Mouse (Mus musculus) heart, adult 8-10 months (tissue): ENCODE results near the gene Xrcc4. TPM values are rescaled to one million over a fixed set of nuclear protein-coding genes. Genes with fewer than 3 reads are reported as not detected.
A peak's percentile ranks its signal among the peaks of the same experiment; 100 is the strongest.
"Not testable (repeated sequence)": the region's sequence is repeated elsewhere in the genome, so short reads cannot be mapped to it uniquely, and the experiment has no call there.

Experiments used
- DNase-seq: peaks from one replicate; pipeline ENCODE4 v3.0.0; 2022; ENCODE audit warnings: low spot score
- total RNA-seq, 4 experiments: library from RNA; stranded (reverse); gene quantifications; 2 replicates each; pipeline ENCODE4 v1.2.4; 2022

Gene Xrcc4
- 10 to 100 TPM in 2 of 4 experiments, 1 to 10 TPM in 2; 7.7 to 17.3 (median 10.2) TPM for total RNA-seq

DNA sequence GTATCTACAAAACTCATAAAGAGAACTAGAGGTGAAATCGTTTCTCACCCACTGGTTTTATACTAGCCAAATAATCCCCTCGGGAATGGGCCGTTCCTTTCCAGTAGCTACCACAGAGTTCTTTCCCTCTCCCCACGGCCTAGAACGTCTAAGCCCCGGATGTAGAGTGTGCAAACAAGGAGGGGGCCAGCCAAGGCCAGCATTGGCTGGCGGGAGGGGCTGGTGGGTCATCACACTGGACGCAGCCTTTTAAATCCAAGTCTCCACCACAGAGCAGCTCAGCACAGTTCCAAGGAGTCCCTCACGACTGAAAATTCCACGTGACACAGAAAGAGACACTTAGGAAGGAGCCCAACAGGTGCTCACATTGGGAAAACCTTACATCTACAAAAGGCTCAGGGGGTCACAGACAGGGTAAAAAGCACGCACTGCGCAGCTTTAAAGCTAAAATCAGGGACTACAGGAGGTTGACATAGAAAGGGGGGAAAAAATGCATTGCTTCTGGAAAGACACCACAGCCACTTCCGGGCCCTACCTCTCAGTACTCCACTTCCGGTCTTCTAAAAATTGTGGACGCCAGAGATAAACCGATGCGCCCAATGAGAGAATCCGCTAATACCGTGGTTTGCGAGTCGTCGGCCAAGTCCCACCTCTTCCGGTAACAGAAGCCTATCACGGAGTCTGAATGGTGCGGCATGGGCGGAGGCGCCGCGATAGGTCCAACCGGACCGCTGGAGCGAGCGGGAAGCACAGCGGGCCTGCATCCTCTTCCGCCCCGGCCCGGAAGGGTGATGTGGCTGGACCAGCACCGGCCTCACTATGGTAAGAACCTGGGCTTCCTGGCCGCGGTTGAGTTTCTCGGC lies at the start of gene Xrcc4, which contains the start of gene Tmem167:
Gene Xrcc4, minus strand, starts transcription at position 647 of the 863 bp plus-strand sequence.
Gene Tmem167, plus strand, starts transcription at position 162 of the 863 bp plus-strand sequence.
- DNase-seq: peak; percentile 99

GRCm38 (mm10) chr13:90136156-90136910 lies 46.9 kb upstream of the Xrcc4 start:
- peak; percentile 12 for DNase-seq

DNA sequence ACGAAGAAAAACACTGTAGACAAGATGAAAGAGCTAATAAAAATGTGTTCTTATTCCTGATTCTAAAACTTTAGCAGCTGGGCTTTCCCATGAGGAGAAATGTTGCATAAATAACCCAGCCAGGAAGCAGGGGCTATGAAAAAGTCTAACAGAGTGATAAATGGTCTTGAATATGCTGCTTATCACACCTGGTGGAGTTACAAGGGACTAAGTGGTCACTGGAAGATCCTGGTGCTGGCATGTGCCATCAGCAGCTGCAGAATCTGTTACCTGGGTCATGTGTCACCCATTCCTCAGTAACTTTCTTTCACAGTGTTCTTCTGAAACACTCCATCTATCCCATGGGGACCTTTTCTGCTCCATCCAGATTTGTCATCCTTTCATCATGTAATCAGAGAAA lies 22.3 kb upstream of the Xrcc4 start:
- DNase-seq: no peak

DNA sequence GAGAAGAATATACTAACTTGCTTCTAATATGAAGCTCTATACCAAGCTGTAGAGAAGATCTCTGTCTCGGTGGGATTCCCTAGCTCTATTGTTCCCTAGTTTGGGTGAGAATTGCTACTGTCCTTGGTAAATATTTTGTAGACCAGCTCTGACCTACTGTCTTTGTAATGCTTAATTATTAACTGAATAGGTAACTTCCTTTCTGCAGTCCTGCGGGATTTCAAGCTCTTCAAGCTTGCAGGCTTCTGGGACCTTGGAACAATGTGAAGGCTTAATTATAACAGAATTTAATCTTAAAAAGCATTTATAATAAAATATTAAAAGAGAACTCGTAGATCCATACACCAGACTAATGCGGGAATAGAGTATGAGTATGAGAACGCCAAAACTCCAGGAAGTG lies 19.3 kb upstream of the Xrcc4 start:
- not testable (repeated sequence) for DNase-seq

GRCm38 (mm10) chr13:90106139-90106538 lies 16.7 kb upstream of the Xrcc4 start:
- no peak for DNase-seq

DNA sequence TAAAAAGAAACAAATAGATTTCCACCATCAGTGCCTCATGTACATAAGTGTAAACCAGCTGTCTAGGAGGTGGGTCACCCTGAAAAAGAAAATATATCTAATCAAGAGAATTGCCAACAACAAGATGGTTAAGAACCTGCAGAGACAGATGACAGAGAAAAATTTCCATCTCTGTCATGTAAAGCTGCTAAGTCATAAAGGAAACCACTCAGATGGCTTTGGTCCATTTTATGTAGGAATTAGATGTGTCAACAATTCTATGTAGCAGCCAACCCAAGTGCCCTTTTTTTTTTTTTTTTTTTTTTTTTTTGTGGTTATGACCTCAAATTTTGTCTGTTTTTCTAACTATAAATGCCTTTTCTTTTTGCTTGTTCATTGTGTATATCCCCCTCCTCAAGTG lies 12.1 kb upstream of the Xrcc4 start:
- no peak for DNase-seq

DNA sequence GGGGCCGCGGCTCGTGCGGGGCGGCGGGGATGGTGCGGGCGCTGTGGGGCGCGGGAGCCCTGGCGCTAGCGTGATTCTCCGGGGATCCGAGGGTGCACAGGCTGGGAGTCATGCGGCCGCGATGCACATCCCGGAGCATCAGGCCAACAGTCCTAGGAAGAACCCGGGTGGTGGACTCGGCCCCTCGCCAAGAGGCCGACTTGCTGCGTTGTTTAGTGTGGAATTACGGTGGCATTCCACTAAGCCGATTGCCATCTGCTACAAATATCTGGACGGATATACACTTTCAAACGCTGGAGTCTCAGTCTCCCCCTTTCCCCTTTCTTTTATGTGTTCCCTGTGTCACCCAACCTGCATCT lies 396 bp upstream of the Xrcc4 start:
- no peak for DNase-seq

GRCm38 (mm10) chr13:90061877-90062276 lies 27.5 kb downstream of the Xrcc4 start:
- no peak for DNase-seq

DNA sequence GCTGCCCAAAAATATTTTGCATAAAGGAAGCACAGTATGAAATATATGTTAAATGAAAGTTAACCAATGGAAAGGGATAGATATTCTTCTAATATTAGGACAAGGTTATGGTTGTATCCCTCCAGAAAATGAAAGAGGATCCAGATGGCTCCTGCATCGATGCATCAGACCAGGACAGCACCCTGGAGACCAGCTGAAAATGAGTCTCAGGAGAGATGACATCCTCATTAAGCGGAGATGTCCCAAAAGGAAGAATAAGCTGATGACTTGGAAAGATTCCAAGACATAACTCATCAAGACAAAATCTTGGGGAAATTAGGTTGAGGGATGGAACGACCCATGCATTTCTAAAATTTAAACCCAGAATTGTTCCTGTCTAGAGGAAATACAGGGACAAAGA lies 37.0 kb downstream of the Xrcc4 start:
- no peak for DNase-seq

DNA sequence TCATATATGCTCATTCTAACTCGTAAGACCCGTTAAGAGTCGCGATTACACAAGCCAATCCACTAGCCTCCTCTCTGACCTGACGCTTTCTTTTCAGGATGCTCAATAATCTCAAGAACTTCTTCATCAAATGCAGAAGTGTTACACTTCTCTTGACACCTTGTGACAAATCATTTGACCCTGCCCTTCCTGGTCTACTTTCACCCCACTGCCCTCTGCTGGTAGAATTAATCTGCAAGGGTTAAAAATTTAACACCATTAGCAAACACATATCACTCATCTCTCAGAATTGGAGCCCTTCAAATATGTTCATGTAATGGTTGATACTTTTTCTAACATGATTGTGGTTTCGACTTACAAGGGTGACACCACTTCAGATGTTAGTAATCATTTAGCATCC lies 37.7 kb downstream of the Xrcc4 start:
- no peak for DNase-seq

DNA sequence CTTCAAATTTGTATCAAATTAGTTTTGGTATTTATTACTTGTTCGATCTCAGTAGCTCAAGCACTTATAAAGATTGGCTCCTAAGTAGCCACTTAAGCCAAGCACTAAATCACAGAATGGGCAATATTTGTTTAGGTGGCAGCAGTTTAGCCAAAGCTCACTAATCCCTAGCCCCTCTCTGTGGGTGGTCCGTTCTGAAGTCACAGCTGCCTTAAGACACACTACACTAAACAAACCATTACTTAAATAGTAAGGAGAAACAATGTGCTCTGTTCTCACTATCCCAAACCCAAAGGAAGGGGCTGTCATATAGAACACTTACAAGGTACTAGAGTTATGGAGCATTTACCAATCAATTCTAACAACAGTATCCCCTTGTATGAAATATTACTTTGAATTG lies 49.8 kb downstream of the Xrcc4 start:
- DNase-seq: no peak

DNA sequence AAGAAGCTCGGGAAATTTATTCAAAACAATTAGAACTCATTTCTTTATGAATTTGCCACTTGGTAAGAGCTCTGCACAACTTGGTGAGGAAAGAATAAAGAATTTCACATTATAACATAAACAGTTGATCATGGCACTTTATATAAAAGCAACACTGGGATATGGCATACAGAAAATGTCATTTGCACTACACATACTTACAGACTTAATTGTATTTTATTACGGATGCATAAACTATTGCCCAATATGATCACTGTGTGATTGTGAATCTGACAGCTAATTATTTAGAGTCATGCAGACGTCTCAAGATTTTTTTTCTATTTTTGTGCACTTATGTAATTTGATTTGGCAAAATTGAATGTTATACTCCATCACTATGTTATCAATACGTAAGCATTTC lies 56.4 kb downstream of the Xrcc4 start:
- DNase-seq: no peak

- no peak for DNase-seq
Measured at GRCm38 (mm10) chr13:90032523-90032922, 56.9 kb downstream of the Xrcc4 start.

GRCm38 (mm10) chr13:90030911-90031310 lies 58.5 kb downstream of the Xrcc4 start:
- DNase-seq: no peak

- no peak for DNase-seq
Measured at GRCm38 (mm10) chr13:90012620-90013019, 76.8 kb downstream of the Xrcc4 start.

- DNase-seq: peak; percentile 40
Measured at GRCm38 (mm10) chr13:90012198-90012597, 77.2 kb downstream of the Xrcc4 start.

DNA sequence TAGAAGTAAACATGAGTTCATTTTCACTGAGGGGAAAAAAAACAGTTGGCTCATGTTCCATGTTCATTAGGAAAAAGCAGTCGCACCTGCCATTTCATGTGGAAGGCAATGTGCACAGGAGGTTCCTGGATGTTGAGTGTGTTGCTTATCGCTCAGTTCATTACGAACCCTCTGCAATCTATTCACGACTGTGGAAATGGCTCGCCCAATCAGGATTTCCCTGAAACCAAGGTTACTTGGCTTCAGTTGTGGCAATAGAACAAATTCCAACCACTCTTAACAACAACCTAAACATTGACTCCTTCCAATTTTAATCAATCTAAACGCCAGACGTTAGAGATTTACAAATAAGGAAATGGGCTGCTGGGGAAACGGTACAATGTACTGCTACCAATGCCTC lies 78.3 kb downstream of the Xrcc4 start:
- DNase-seq: peak; percentile 9

- DNase-seq: peak; percentile 16
Measured at GRCm38 (mm10) chr13:90009786-90010185, 79.6 kb downstream of the Xrcc4 start.

DNA sequence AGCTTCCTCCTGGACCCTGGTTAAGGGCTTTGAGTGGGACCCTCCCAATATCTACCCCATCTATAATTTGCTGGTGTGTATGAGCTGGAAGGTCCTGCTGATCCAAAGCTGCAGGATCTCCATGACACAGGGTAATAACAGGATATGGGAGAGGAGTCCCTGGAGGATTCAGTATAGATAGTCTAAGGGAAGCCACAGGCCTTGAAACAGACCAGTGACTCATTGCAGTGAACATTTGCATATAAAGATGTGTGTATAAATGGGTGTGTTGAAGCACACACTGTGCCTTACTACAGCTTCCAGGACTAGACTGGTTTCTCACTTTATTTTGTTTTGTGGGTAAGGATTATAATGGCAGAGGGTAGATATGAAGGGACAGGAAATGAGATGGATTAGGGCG lies 83.8 kb downstream of the Xrcc4 start:
- DNase-seq: no peak

- DNase-seq: no peak
Measured at GRCm38 (mm10) chr13:89997531-89997930, 91.9 kb downstream of the Xrcc4 start.

GRCm38 (mm10) chr13:89986087-89986486 lies 103.3 kb downstream of the Xrcc4 start:
- no peak for DNase-seq

- DNase-seq: no peak
Measured at GRCm38 (mm10) chr13:89970940-89971339, 118.5 kb downstream of the Xrcc4 start.

GRCm38 (mm10) chr13:89968671-89969070 lies 120.7 kb downstream of the Xrcc4 start:
- no peak for DNase-seq
